Mouse (Mus musculus): Measurements from ENCODE around the gene Tmprss3. TPM values are rescaled to one million over a fixed set of nuclear protein-coding genes. Genes with fewer than 3 reads are reported as not detected.

Gene Tmprss3
- polyA plus RNA-seq, 1 experiment from 2014 or later: 0.06 TPM

DNA sequence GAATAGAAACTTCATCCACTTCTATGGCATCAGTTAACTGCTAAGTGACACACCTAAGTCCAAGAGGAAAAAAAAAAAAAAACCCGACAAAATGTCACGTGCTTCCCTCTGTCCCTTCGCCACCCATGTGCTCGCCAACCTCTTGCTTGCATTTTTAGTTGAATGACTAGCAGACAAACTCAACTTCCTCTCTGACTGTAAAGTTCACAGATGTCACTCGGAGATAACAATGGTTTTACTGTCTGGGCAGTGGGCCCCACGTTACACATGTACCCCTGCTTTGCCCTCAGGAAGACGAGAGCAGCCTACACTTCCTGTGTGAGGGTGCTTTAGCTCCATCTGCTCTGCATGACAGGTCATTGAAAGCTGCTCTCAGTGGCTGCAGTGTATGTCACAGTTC, 25.1 kb upstream of the Tmprss3 start:
- no peak overlapping the region for H3K9ac ChIP-seq
- peaks cover 29% of the 10 kb centered on the region; the same call in 1 of the 2 replicates for H3K4me1 ChIP-seq
- H3K9me3 ChIP-seq: no peaks in the 10 kb centered on the region
- H3K27me3 ChIP-seq: no peaks in the 10 kb centered on the region
- H3K4me2 ChIP-seq: no peak overlapping the region
- no peak overlapping the region for H3K27ac ChIP-seq
- ATAC-seq (ENCODE audit: borderline replicate concordance, extremely low read depth, low FRiP score, low TSS enrichment): no peak
- WGBS: 38% methylated on average over 7 of the region's 7 CpGs
- H3K4me3 ChIP-seq: no peak overlapping the region
- no peaks in the 10 kb centered on the region for H3K36me3 ChIP-seq

DNA sequence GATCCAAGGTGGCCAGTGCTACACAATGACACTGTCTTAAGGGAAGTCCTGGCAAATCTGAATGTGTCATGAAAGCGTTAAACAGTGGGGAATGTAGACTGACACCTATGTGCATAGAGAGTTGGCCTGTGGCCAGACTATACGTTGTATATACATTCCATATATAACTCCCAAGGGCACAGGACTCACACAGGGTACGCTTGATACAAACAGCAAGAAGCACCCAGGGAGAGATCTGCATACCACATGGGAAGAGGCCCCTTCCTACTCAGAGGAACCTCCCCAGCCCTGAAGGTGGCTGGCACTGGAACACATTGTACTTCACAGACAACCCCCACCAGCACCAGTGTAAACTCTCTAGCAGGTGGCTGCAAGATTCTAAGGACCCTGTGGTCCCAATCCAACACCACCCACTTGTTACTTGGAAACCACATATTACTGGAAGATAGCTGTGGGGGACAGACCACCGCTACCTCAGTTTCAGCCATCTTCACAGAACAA, 24.1 kb upstream of the Tmprss3 start:
- 26% methylated on average over 4 of the region's 4 CpGs for WGBS
- Histone ChIP-seq H3K4me1 (peaks cover 29% of the 10 kb centered on the region; the same call in 1 of the 2 replicates), H3K27me3 (no peaks in the 10 kb centered on the region), H3K9ac (no peak overlapping the region), H3K9me3 (no peaks in the 10 kb centered on the region), H3K4me3 (no peak overlapping the region), H3K36me3 (no peaks in the 10 kb centered on the region), H3K4me2 (no peak overlapping the region), H3K27ac (no peak overlapping the region)
- ATAC-seq (ENCODE audit: borderline replicate concordance, extremely low read depth, low FRiP score, low TSS enrichment): peak; percentile 39; the same call in 1 of the 2 replicates

DNA sequence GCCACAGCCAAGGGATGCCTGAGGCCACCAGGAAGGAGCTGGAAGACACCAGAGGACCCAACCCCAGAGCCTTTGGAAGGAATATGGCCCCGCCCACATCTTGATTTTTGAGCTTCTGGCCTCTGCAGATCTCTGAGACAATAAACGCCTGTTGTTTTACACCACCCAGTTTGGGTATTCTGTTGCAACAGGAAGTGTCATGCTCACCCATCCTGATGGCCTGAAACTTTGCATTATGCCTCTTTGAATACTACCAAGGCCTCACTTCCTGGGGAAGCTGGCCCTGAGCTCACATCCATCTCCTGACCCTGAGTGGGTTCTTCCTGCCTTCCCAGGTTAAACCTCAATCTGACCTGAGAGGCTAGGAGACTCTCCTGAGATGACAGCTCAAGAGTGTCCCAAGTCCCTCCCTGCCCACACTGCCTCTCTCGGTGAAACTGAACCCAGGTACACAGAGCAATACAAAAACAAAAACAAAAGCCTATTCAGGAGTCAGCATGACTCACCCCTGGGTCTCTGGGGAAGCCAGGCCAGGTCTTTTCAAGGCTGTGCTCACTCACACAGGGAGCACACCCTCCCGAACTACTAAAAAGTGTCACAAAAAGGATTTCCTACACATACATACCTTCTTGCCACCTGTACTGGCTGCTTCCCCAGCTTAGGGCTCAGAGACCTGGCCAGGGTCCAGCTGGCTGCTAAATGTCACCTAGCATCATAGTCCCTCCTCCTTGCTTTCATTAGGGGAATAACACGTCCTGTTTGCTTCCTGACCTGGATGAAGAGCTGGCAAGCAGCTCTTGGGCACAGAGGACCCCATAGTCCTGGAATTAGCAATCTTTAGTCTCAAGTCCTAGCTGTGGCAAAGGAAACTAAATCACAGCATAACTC, 17.5 kb upstream of the Tmprss3 start:
- Histone ChIP-seq H3K4me3 (no peak overlapping the region), H3K9ac (no peak overlapping the region), H3K27ac (0 out of 2 replicates have a peak overlapping the region, but pooled peaks have one; percentile 15), H3K4me2 (no peak overlapping the region), H3K36me3 (no peaks in the 10 kb centered on the region), H3K4me1 (0 out of 2 replicates have a peak, but pooled peaks cover 8% of the 10 kb centered on the region), H3K27me3 (no peaks in the 10 kb centered on the region), H3K9me3 (no peaks in the 10 kb centered on the region)
- WGBS: 40% methylated on average over 5 of the region's 5 CpGs
- no peak for ATAC-seq (ENCODE audit: borderline replicate concordance, extremely low read depth, low FRiP score, low TSS enrichment)

DNA sequence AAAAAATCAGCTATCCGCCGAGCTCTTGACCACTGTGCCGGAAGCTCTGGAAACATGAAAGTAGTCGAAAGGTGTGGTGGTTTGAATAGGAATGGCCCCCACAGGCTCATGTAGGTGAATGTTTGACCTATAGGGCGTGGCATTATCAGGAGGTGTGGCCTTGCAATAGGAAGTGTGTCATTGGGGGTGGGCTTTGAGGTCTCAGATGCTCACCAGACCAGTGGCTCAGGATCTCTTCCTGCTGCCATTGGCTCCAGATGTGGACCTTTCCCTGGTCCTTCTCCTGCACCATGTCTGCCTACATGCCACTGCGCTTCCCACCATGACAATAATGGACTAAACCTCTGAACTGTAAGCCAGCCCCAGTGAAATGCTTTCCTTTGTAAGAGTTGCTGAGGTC, 13.1 kb upstream of the Tmprss3 start:
- Histone ChIP-seq H3K4me3 (no peak overlapping the region), H3K36me3 (no peaks in the 10 kb centered on the region), H3K27ac (no peak overlapping the region), H3K9ac (no peak overlapping the region), H3K4me2 (no peak overlapping the region), H3K27me3 (no peaks in the 10 kb centered on the region), H3K9me3 (no peaks in the 10 kb centered on the region), H3K4me1 (no peaks in the 10 kb centered on the region)
- 87% methylated on average over 6 of the region's 6 CpGs for WGBS
- no peak for ATAC-seq (ENCODE audit: borderline replicate concordance, extremely low read depth, low FRiP score, low TSS enrichment)

DNA sequence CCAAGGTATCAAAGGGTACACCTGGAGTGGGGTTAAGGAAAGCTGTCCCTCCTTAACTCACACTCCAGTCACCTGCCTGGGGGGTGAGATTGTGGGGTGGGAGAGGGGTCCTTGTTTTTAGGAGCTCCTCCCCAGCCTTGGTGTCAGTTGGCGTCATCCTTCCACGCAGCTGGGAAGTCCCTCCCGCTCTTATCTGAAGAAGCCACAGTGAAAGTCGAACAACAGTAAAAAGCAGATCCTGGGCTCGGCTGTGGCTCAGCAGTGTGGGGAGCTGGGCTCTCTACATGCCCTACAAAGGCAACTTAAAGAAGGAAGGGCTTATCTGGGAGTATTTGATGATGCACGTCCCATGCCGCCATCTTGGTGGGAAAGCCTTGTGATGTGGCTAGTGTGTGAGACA, 11.5 kb upstream of the Tmprss3 start:
- H3K4me2 ChIP-seq: no peak overlapping the region
- no peak for ATAC-seq (ENCODE audit: borderline replicate concordance, extremely low read depth, low FRiP score, low TSS enrichment)
- no peak overlapping the region for H3K9ac ChIP-seq
- no peak overlapping the region for H3K27ac ChIP-seq
- no peaks in the 10 kb centered on the region for H3K36me3 ChIP-seq
- H3K4me3 ChIP-seq: no peak overlapping the region
- no peaks in the 10 kb centered on the region for H3K27me3 ChIP-seq
- H3K4me1 ChIP-seq: no peaks in the 10 kb centered on the region
- 72% methylated on average over 7 of the region's 7 CpGs for WGBS
- no peaks in the 10 kb centered on the region for H3K9me3 ChIP-seq

DNA sequence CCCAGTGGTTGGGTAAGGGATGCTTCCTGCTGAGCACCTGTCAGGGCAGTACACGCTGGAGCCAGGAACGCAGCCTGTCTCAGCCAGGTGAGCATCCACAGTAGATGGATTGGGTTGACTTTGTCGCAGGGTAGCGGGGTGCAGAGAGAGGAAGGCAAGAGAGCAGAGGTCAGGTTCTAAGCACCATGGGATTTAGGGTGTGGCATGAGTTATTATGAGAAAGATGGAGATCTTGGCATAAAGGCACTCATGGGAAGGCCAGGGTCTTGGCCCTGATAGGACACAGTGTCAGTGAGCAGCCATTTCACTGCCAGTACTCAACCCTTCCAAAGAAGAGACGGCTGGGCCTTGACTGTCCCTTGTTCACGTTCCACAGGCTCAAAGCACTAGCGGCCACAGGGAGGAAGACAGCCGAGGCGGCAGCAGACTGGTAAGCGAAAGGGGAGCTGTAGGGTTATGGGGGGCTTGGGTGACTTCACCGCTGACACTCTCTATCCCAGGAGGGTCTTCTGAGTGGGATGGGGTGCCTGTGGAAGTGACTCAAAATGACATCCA, 10.7 kb upstream of the Tmprss3 start:
- Histone ChIP-seq H3K27me3 (no peaks in the 10 kb centered on the region), H3K4me2 (no peak overlapping the region), H3K36me3 (no peaks in the 10 kb centered on the region), H3K9ac (no peak overlapping the region), H3K4me1 (no peaks in the 10 kb centered on the region), H3K9me3 (no peaks in the 10 kb centered on the region), H3K27ac (no peak overlapping the region), H3K4me3 (no peak overlapping the region)
- 90% methylated on average over 11 of the region's 11 CpGs for WGBS
- ATAC-seq (ENCODE audit: borderline replicate concordance, extremely low read depth, low FRiP score, low TSS enrichment): no peak

DNA sequence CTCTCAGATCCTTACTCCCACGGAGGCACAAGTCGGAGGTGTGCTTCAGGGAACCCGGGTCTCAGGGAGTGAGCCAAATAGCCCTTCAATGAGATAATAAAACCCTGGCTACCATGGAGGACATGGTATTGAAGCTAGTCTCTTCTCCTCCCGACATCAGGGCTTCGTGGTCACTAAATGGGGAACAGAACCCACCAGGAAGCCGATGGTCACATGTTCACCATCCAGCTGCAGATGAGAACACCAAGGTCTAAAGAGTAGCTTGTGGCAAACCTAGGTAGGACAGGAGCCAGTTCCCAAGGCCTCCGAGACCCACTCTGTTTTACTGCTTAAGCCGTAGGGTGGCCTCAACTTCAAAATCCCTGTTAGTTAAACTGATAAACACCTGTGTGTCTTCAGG, 9.9 kb upstream of the Tmprss3 start:
- H3K4me3 ChIP-seq: no peak overlapping the region
- H3K36me3 ChIP-seq: no peaks in the 10 kb centered on the region
- H3K4me2 ChIP-seq: no peak overlapping the region
- no peaks in the 10 kb centered on the region for H3K27me3 ChIP-seq
- no peak overlapping the region for H3K27ac ChIP-seq
- no peak for ATAC-seq (ENCODE audit: borderline replicate concordance, extremely low read depth, low FRiP score, low TSS enrichment)
- no peaks in the 10 kb centered on the region for H3K9me3 ChIP-seq
- H3K9ac ChIP-seq: no peak overlapping the region
- H3K4me1 ChIP-seq: no peaks in the 10 kb centered on the region
- WGBS: 82% methylated on average over 8 of the region's 8 CpGs

DNA sequence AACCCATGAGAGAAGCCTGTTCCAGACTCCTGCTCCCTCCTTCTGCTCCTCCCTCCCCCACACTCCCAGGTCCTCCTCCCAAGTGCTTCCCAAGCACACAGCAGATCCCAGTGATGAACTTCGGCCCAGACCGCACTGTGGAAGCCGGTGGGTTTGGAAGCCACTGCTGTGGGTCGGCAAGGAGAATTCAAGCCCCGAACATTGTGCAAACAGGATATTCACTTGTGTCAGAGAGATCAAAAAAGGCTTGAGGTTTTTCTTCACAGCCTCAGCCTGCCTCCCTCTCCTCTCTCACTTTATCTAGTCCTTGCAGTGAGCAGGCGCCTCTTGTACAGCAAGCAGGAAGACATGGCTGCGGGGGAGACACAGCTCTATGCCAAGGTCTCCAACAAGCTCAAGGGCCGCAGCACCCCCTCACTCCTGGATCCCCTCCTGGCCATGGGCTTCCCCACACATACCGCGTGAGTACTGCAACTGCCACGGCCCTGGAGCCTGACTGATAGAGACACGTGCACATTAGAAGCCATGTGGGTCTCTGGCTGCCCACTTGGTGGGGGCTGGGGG, 9.1 kb upstream of the Tmprss3 start, which contains the start of gene Ubash3a:
TSS of gene Ubash3a (plus strand) at position 103 of the 564 bp plus-strand sequence.
- no peak within 1 kb of the TSS for H3K4me3 ChIP-seq
- H3K27ac ChIP-seq: no peak within 1 kb of the TSS
- no peak for ATAC-seq (ENCODE audit: borderline replicate concordance, extremely low read depth, low FRiP score, low TSS enrichment)
- H3K9me3 ChIP-seq: no peaks in the 10 kb centered on the region
- no peaks in the 10 kb centered on the region for H3K4me1 ChIP-seq
- H3K4me2 ChIP-seq: no peak within 1 kb of the TSS
- H3K36me3 ChIP-seq: no peaks in the 10 kb centered on the region
- H3K9ac ChIP-seq: no peak within 1 kb of the TSS
- 50% methylated on average over 12 of the region's 12 CpGs for WGBS
- H3K27me3 ChIP-seq: no peaks in the 10 kb centered on the region

DNA sequence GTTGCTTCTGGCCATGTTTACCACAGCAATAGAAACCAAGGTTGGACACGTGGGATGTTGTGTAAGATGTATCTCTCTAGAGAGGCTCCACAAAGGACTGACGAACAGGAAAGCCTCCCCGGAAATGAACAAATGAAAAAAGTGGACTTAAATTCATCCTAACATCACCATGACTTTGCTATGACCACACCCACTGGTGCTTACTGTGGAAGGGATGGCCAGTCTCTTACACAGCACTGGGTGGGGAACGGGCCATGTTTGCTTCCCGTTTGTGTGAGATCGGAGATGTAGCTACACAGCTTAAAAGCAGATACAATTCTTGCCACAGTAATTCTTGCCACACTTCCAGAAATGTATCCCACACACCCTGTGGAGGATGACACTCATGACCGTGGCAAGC, 2.5 kb downstream of the Tmprss3 start:
- Histone ChIP-seq H3K9ac (no peak overlapping the region), H3K4me3 (no peak overlapping the region), H3K4me2 (no peak overlapping the region), H3K27me3 (no peaks in the 10 kb centered on the region), H3K27ac (no peak overlapping the region), H3K9me3 (no peaks in the 10 kb centered on the region), H3K36me3 (no peaks in the 10 kb centered on the region), H3K4me1 (peaks cover 6% of the 10 kb centered on the region; the same call in 1 of the 2 replicates)
- 80% methylated on average over 7 of the region's 7 CpGs for WGBS
- ATAC-seq (ENCODE audit: borderline replicate concordance, extremely low read depth, low FRiP score, low TSS enrichment): no peak

DNA sequence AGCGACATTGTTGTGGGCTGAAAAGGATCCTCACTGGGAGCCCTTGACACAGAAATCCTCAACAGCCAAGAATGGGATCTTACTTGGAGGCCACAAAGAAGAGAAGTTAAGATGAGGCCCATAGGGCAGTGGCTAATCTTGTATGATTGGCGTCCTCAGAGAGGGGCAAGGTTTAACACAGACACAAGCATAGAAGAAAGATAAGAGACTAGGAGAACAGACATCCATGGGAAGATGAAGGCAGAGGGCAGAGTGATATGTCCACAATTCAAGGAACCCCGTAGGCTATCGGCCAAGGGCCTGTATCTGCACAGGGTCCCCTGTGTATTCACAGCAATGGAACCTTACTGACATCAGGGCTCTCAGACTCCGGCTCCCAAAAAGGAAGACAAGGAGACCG, 3.6 kb downstream of the Tmprss3 start:
- 83% methylated on average over 6 of the region's 6 CpGs for WGBS
- no peak for ATAC-seq (ENCODE audit: borderline replicate concordance, extremely low read depth, low FRiP score, low TSS enrichment)

DNA sequence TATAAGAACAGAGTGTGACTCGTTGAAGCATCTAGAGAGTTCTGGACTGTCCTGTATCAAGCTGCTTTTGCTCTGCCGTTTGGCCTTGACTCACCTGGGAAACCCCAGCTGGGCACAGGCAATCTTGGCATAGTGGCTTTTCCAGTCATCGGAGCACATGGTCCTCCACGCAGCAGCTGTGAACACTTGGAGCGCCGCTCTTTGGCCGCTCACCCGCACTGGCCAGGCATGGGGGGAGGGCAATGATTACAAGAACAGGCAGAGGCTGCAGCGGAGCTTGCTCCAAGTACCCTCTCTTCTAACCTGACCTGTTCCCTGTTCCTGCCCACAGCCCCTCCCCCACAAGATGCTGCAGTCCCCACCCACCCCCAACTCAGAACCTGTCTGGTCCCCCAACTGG, 5.4 kb downstream of the Tmprss3 start:
- Histone ChIP-seq H3K27ac (no peak overlapping the region), H3K4me1 (no peaks in the 10 kb centered on the region), H3K27me3 (no peaks in the 10 kb centered on the region), H3K4me2 (no peak overlapping the region), H3K9ac (no peak overlapping the region), H3K9me3 (no peaks in the 10 kb centered on the region), H3K4me3 (no peak overlapping the region), H3K36me3 (no peaks in the 10 kb centered on the region)
- ATAC-seq (ENCODE audit: borderline replicate concordance, extremely low read depth, low FRiP score, low TSS enrichment): no peak
- WGBS: 63% methylated on average over 9 of the region's 9 CpGs

More for the DNA sequence above, 3.6 kb downstream of the Tmprss3 start:
- Histone ChIP-seq H3K9me3 (no peaks in the 10 kb centered on the region), H3K27me3 (no peaks in the 10 kb centered on the region), H3K4me1 (peaks cover 6% of the 10 kb centered on the region; the same call in 1 of the 2 replicates), H3K4me2 (no peak overlapping the region), H3K36me3 (no peaks in the 10 kb centered on the region), H3K9ac (no peak overlapping the region), H3K4me3 (no peak overlapping the region), H3K27ac (no peak overlapping the region)

DNA sequence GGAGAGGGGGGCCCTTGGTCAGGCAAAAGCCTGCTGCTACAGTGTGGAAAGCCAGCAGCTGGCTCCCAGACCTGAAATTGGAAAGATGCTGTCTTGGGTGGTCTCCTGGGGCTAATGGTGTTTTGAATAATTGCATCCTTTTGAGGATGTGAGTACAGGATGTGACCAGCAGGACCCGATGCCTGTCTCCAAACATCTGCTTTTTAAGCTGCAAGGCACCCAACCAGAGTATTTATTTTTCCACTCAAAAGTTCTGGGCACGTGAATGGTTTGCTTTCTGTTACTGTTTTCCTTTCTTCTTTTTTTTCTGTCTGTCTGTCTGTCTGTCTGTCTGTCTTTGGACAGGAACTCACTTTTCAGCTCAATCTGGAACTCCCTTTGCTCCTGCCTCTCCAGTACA, 6.1 kb downstream of the Tmprss3 start:
- Histone ChIP-seq H3K27me3 (no peaks in the 10 kb centered on the region), H3K27ac (no peak overlapping the region), H3K9ac (no peak overlapping the region), H3K4me3 (no peak overlapping the region), H3K9me3 (no peaks in the 10 kb centered on the region), H3K4me2 (no peak overlapping the region), H3K4me1 (no peaks in the 10 kb centered on the region), H3K36me3 (no peaks in the 10 kb centered on the region)
- 14% methylated on average over 2 of the region's 2 CpGs for WGBS
- no peak for ATAC-seq (ENCODE audit: borderline replicate concordance, extremely low read depth, low FRiP score, low TSS enrichment)
